Mouse (Mus musculus): ENCODE measurements around the gene Fgfr2. TPM values are rescaled to one million over a fixed set of nuclear protein-coding genes. Genes with fewer than 3 reads are reported as not detected.
A peak's percentile ranks its signal among the peaks of the same experiment; 100 is the strongest.

Fgfr2 gene
- total RNA-seq, 2 experiments from 2014 or later, result 190 to 480 TPM

DNA sequence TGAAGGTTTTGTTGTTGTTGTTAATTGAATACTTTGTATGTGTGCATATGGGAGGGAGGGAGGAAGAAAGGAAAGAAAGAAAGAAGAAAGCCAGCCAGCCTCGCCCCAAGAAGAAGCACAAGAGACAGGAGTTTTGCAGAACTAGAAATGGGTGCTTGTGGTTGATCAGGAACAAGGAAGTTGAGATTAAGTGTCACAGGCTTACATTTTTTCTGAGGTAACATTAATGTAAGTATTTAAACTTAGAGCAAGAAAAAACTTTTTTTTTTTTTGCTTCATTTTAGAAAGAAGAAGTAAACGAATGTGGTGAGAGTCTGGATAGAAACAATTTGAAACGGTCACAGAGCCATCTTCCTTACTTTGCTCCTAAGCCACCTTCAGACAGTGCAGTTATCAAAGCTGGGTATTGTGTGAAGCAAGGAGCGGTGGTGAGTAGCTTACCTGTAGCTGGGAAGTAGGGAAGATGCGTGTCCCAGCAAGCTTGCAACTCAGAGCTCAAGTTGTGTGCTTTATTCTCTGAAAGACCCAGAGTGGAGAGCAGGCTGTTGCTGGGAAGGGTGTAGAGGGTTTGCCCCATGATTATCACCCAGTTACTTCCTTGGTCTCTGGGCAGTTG, 2222.8 kb downstream of the Fgfr2 start:
- no peak for DNase-seq

- DNase-seq, result no peak
Measured at GRCm38 (mm10) chr7:130898373-130898772, 2224.8 kb downstream of the Fgfr2 start.

- no peak for DNase-seq
Measured at GRCm38 (mm10) chr7:130897201-130897600, 2225.9 kb downstream of the Fgfr2 start.

- DNase-seq, result no peak
Measured at GRCm38 (mm10) chr7:130896064-130896463, 2227.1 kb downstream of the Fgfr2 start.

- no peak for DNase-seq
Measured at GRCm38 (mm10) chr7:130895618-130895945, 2227.6 kb downstream of the Fgfr2 start.

DNA sequence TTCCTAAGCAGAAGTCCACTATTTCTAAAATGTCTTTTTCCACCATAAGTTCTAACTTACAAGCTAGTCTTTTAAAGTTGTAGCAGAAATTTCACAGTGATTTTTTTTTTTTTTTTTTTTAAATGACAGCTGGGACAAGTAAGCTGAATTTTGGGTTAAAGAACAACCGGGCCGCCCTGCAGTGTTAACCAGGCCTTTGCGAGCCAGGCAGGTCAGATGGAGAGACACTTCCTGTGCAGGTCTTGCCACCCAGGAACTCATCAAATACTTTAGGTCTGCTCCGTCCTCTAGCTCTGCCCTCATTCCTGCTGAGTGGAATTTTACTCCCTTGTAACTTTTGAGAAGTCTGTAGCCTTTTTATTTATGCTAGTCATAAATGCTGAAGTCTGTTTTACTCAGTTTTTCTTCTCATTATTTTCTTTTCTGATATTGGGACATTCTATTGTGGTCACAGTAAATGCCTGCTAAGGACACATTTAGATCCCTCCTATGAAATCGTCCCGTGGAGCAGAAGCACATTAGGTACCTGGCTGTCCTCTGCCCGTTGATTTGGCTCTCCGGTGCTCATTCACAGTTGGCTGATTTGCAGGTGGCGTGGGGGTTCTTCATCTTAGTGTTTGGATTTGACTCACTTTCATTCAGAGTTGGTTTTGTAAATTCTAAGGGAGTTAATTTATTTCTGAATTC, 2228.1 kb downstream of the Fgfr2 start:
- no peak for DNase-seq

GRCm38 (mm10) chr7:130892973-130893372, 2230.2 kb downstream of the Fgfr2 start:
- DNase-seq, result no peak

GRCm38 (mm10) chr7:130890871-130891270, 2232.3 kb downstream of the Fgfr2 start:
- DNase-seq, result no peak

- no peak for DNase-seq
Measured at GRCm38 (mm10) chr7:130887946-130888345, 2235.2 kb downstream of the Fgfr2 start.

DNA sequence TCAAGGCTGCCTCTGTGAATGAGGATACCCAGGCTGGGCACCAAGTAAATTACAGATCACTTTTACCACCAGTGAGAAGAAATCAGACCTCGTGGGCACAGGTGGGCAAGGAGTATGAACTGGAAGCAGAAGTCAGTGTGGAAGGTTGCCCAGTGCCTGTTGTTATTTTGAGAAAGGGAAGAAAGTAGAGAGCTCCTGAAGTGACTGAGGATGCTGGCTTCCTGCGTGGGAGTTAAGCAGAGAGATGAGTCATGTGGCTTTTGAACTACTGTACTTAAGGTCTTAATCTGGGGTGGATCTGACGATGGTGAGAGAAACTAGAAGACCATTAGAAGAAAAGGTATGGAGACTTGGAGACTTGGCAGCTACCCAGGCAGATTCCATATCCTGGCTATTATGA, 2236.9 kb downstream of the Fgfr2 start:
- no peak for DNase-seq

- no peak for DNase-seq
Measured at GRCm38 (mm10) chr7:130884161-130884560, 2239.0 kb downstream of the Fgfr2 start.

GRCm38 (mm10) chr7:130867256-130867655, 2255.9 kb downstream of the Fgfr2 start:
- DNase-seq, result no peak

GRCm38 (mm10) chr7:130866640-130867039, 2256.5 kb downstream of the Fgfr2 start:
- peak in 1 of 2 experiments; percentile 6 for DNase-seq

DNA sequence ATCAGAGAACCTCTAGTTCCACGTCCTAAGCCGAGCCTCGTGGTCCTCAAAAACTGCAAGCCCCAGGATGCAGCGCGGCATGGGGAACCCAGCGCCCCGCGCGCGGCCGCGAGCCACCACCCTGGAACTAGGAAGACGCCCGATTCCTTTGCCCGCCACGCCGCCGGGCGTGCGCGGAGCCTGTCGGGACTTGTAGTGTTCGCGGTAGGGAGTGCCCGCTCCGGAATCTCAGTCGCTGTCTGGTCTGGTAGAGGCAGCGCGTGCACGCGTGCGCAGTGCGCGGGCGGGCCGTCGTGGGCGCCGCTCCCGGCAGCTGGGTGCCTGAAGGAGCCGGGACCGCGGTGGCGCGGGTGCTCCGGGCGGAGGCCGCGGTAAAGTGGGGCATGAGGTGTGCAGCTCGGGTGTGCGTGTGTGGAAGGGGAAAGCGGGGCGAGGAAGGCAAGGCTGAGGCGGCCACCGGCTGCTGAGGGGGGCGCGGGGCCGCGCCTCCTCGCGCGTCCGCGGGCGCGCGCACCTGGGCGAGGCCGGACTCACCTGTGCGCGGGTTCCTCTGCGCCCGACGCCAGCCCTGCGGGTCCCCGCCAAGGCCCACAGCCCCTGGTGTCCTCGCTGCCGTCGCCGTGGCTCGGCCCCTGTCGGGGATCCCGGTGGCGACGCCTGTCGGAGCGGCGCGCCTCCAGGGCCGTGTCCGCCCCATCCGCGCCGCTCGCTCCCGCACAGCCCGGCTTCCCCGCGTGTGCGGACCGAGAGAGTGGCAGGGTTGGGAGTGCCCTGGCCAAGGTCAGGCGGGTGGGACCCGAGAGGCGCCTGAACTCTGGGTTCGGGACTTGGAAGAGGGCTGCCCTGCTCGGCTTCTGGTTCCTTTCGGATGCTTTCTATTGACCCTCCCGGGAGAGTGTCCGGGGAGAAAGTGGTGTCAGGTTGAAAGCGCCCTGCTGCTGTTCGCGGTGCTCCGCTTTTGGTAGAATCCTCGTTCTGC, 2257.2 kb downstream of the Fgfr2 start, which contains the start of gene Plekha1:
TSS of gene Plekha1 (plus strand) at position 144 of the 979 bp plus-strand sequence.
- peak; percentile 98 to 99 for DNase-seq

- DNase-seq, result no peak
Measured at GRCm38 (mm10) chr7:130864711-130865110, 2258.4 kb downstream of the Fgfr2 start.

GRCm38 (mm10) chr7:130862501-130862900, 2260.6 kb downstream of the Fgfr2 start:
- no peak for DNase-seq

DNA sequence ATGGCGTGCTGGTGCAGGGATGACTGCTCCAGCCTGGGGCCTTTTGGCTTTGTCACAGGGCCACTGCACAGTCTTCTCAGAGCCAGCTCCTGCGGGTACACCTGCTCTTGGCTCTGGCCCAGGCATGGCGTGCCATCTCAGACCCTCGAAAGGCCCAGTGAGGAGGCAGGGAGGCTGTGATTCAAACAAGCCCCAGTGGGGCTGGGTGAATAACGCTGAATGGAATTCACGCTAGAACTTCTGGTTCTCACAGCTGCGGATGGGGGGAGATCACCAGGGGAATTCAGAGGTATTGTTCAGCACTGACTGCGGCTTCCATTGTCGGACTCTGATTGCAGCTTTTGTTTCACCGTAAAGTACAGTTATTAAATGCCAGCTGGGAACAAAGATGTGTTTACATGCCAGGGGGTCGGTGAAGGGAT, 2262.4 kb downstream of the Fgfr2 start:
- DNase-seq, result no peak

GRCm38 (mm10) chr7:130859926-130860325, 2263.2 kb downstream of the Fgfr2 start:
- DNase-seq, result no peak

DNA sequence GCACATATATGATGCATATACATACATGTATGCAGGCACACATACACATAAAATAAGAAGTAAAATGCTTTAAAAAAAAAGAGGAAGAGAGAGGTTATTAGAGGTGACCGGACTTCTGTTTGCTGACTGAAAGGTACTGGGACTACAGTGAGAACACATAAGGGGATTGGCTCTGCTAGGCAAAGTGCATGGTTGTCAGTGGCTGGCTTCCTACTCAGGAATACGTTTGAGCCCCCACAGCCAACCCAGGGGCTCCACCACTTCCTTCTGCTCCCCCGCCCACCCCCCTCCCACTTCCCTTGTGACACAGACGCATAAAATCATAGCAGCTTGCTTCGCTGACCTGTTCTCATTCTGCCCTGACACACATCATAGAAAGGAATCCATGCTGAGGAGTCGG, 2265.2 kb downstream of the Fgfr2 start:
- no peak for DNase-seq

- peak; percentile 11 to 18 for DNase-seq
Measured at GRCm38 (mm10) chr7:130855681-130856080, 2267.5 kb downstream of the Fgfr2 start.

DNA sequence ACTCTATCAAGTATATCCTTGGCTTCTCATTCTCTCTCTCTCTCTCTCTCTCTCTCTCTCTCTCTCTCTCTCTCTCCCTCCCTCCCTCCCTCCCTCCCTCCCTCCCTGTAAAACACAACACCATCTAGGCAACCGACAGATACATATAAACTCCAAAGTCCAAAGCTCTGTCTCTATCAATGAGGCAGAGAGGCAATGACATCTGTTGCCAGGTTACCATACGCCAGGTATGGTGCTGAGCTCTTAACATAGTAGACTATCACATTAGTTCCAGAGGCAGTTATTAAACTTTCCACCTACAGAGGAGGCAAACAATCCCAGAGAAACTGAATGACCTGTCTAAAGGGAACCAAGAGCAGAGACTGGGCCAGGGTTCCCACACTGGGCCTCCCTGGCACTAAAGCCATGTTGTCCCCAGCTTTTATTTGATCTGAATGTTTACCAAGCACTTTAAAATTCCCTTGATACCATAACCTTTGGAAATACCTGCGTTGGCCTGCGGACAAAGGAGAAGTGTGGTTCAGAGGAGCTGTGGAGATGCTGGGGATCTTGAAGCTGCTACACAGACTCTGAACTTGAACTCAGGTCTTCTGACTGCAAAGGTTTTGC, 2268.4 kb downstream of the Fgfr2 start:
- no peak for DNase-seq

DNA sequence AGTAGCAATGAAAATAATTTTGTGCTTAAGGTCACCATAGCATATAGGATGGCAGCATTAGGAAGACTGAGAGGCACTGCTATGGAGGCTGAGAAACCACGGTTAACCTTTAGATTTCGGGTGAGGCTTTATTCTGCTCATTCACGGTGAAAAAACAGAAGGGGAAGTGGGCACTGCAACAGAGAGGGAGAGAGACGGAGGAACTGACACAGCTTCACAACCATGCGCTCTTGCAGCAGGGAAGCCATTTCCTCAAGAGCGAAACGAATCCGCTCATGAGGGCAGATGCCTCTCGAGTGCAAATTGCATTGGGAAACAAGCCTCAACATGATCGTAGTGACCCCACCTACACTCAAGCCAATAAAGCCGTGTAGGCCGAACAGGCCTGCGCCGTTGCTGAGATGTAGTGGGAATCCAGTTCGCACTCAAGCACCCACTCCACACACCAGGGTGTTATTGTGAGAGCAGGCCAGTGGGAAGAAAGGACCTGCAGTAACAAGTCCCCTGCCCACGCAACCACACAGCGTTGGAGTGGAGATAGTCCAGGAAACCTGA, 2275.9 kb downstream of the Fgfr2 start:
- no peak for DNase-seq

Measured in adrenal gland, postnatal 36 days (tissue).